Mouse (Mus musculus): ENCODE data around the gene Btg2.

DNA sequence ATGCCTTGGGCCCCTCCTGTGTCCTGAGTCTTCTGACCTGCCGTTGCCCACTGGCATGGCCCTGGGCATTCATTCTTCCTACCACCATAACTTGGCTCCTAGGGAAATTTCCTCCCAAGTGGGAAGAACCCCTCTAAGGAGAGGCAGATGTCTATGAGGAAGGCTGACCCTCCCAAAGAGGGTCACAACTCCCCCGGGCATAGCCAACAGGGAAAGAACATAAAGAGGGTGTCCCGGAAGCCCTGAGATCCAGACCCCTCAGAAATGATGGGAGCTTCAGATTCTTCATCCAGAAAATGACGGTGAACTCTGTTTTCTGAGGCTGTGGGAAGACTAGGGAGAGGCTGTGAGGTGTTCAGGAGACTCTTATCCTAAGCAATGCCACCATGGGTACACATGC is 16.8 kb upstream of the Btg2 start:
- TF ChIP-seq CTCF (IDR thresholded peaks at IDR 0.05; ENCODE audit: low read depth, low read length), result no peak
- no peak for TF ChIP-seq POLR2AphosphoS5 (IDR thresholded peaks at IDR 0.05; ENCODE audit: insufficient replicate concordance, low read depth, low read length)
- no peak for TF ChIP-seq TAL1 (conservative IDR thresholded peaks at IDR 0.05; ENCODE audit: low read depth, low read length)

Data from G1E (cell line).